Mouse (Mus musculus) embryonic facial prominence, embryonic 11.5 days (tissue): Measurements from ENCODE around the gene Acsl1. TPM values are rescaled to one million over a fixed set of nuclear protein-coding genes. Genes with fewer than 3 reads are reported as not detected.

Experiments used
- ATAC-seq: fragments of 200-750 bp; cut with Nextera tagmentation; replicated peaks from 2 replicates; pipeline ENCODE4 v1.8.0; 2017; ENCODE audit warnings: low read depth; ENCODE audit not compliant: insufficient number of reproducible peaks, low FRiP score, low TSS enrichment
- DNase-seq: peaks from one replicate; pipeline ENCODE4 v3.0.0-alpha.2; 2015; ENCODE audit warnings: low spot score
- H3K27ac ChIP-seq: fragments of 300-500 bp; sonication (generic); replicated peaks from 2 replicates; pipeline ENCODE4 v1.5.1; 2014; ENCODE audit warnings: mild to moderate bottlenecking, low read depth, low read length, control low read depth
- H3K27me3 ChIP-seq: fragments of 300-500 bp; sonication (generic); 2 replicates; pipeline ENCODE4 v1.6.1; 2014; ENCODE audit warnings: mild to moderate bottlenecking, low read length, moderate library complexity, mixed read lengths; ENCODE audit not compliant: control insufficient read depth, insufficient read depth
- H3K36me3 ChIP-seq: fragments of 300-500 bp; sonication (generic); replicated peaks from 2 replicates; pipeline ENCODE4 v1.6.1; 2014; ENCODE audit warnings: low read depth, mild to moderate bottlenecking, low read length, moderate library complexity, mixed read lengths; ENCODE audit not compliant: control insufficient read depth, insufficient read depth
- H3K4me1 ChIP-seq: fragments of 300-500 bp; sonication (generic); 2 replicates; pipeline ENCODE4 v1.6.1; 2014; ENCODE audit warnings: low read length, mixed read lengths; ENCODE audit not compliant: control insufficient read depth, insufficient read depth
- H3K4me2 ChIP-seq: fragments of 300-500 bp; sonication (generic); 2 replicates; pipeline ENCODE4 v1.6.1; 2014; ENCODE audit warnings: low read depth, mild to moderate bottlenecking, control low read depth, low read length, moderate library complexity
- H3K4me3 ChIP-seq: fragments of 300-500 bp; sonication (generic); 2 replicates; pipeline ENCODE4 v1.5.1; 2014; ENCODE audit warnings: low read depth, low read length, control low read depth
- H3K9ac ChIP-seq: fragments of 300-500 bp; sonication (generic); replicated peaks from 2 replicates; pipeline ENCODE4 v1.6.1; 2014; ENCODE audit warnings: mild to moderate bottlenecking, control low read depth, low read length
- H3K9me3 ChIP-seq: fragments of 300-500 bp; sonication (generic); replicated peaks from 2 replicates; pipeline ENCODE4 v1.6.1; 2016; ENCODE audit warnings: mild to moderate bottlenecking, low read length, inconsistent platforms, mixed read lengths; ENCODE audit not compliant: control insufficient read depth
- WGBS: fragments of 180-500 bp; shearing (Covaris S2); extraction: QIAGEN DNeasy Blood & Tissue Kit; methylation state at CpG from one replicate; pipeline ENCODE4 v1.1.7; 2014; 5-methylcytosine and 5-hydroxymethylcytosine counted together
- polyA plus RNA-seq: library from polyadenylated mRNA; unstranded; fragments of >200 nt; fragmentation: Nextera tagmentation; extraction: Ambion mirVana; gene quantifications from 2 replicates; pipeline ENCODE4 v1.2.1, GENCODE M21; 2014

Gene Acsl1
- polyA plus RNA-seq, 1 experiment from 2014 or later = 11.7 TPM

- Histone ChIP-seq H3K36me3 (no peaks in the 10 kb centered on the region), H3K9me3 (no peaks in the 10 kb centered on the region), H3K4me2 (no peak overlapping the region), H3K4me3 (no peak overlapping the region), H3K27me3 (no peaks in the 10 kb centered on the region), H3K4me1 (no peaks in the 10 kb centered on the region), H3K27ac (no peak overlapping the region), H3K9ac (no peak overlapping the region)
- 81% methylated on average over 8 of the region's 8 CpGs for WGBS
- no peak for DNase-seq
- ATAC-seq = no peak
These were observed 1.6 kb upstream of the Acsl1 start for GRCm38 (mm10) chr8:46469071-46469769.

GRCm38 (mm10) chr8:46470091-46470791, 596 bp upstream of the Acsl1 start:
- Histone ChIP-seq H3K27me3 (no peaks in the 10 kb centered on the region), H3K9ac (no peak overlapping the region), H3K9me3 (no peaks in the 10 kb centered on the region), H3K4me3 (peak overlapping the region; percentile 79), H3K4me2 (peak overlapping the region; percentile 97), H3K4me1 (no peaks in the 10 kb centered on the region), H3K36me3 (no peaks in the 10 kb centered on the region), H3K27ac (no peak overlapping the region)
- ATAC-seq (peak; percentile 65), DNase-seq (no peak)
- 38% methylated on average over 15 of the region's 15 CpGs for WGBS

- Histone ChIP-seq H3K9ac (peak overlapping the region; percentile 75; the same call in 1 of the 2 replicates), H3K9me3 (no peaks in the 10 kb centered on the region), H3K4me2 (peak overlapping the region; percentile 97), H3K27me3 (no peaks in the 10 kb centered on the region), H3K4me3 (peak overlapping the region; percentile 79), H3K27ac (no peak overlapping the region), H3K4me1 (no peaks in the 10 kb centered on the region), H3K36me3 (no peaks in the 10 kb centered on the region)
- DNase-seq (no peak), ATAC-seq (no peak)
- WGBS = 39% methylated on average over 9 of the region's 9 CpGs
These were observed 1.2 kb downstream of the Acsl1 start for GRCm38 (mm10) chr8:46471926-46472485.

GRCm38 (mm10) chr8:46474120-46474519, 3.3 kb downstream of the Acsl1 start:
- H3K9ac ChIP-seq = no peak overlapping the region
- WGBS = 93% methylated on average over 3 of the region's 3 CpGs
- H3K36me3 ChIP-seq = no peaks in the 10 kb centered on the region
- DNase-seq (no peak), ATAC-seq (no peak)
- H3K27ac ChIP-seq = no peak overlapping the region
- H3K4me1 ChIP-seq = no peaks in the 10 kb centered on the region
- no peak overlapping the region for H3K4me3 ChIP-seq
- H3K9me3 ChIP-seq = no peaks in the 10 kb centered on the region
- no peak overlapping the region for H3K4me2 ChIP-seq
- no peaks in the 10 kb centered on the region for H3K27me3 ChIP-seq

GRCm38 (mm10) chr8:46474634-46475033, 3.8 kb downstream of the Acsl1 start:
- Histone ChIP-seq H3K9me3 (no peaks in the 10 kb centered on the region), H3K27ac (no peak overlapping the region), H3K36me3 (no peaks in the 10 kb centered on the region), H3K4me2 (no peak overlapping the region), H3K27me3 (no peaks in the 10 kb centered on the region), H3K4me3 (no peak overlapping the region), H3K4me1 (no peaks in the 10 kb centered on the region), H3K9ac (no peak overlapping the region)
- ATAC-seq (no peak), DNase-seq (no peak)
- WGBS = 86% methylated on average over 6 of the region's 6 CpGs

GRCm38 (mm10) chr8:46475404-46475803, 4.6 kb downstream of the Acsl1 start:
- no peak for ATAC-seq
- H3K9ac ChIP-seq = no peak overlapping the region
- no peak overlapping the region for H3K4me2 ChIP-seq

GRCm38 (mm10) chr8:46475942-46476341, 5.1 kb downstream of the Acsl1 start:
- no peak overlapping the region for H3K4me3 ChIP-seq
- no peak overlapping the region for H3K27ac ChIP-seq
- DNase-seq = no peak
- 89% methylated on average over 3 of the region's 3 CpGs for WGBS
- H3K9me3 ChIP-seq = no peaks in the 10 kb centered on the region
- H3K4me1 ChIP-seq = no peaks in the 10 kb centered on the region; the same call in 1 of the 2 replicates
- ATAC-seq = no peak
- H3K27me3 ChIP-seq = no peaks in the 10 kb centered on the region
- H3K9ac ChIP-seq = no peak overlapping the region
- no peak overlapping the region for H3K4me2 ChIP-seq
- no peaks in the 10 kb centered on the region for H3K36me3 ChIP-seq

More at GRCm38 (mm10) chr8:46475404-46475803, 4.6 kb downstream of the Acsl1 start:
- Histone ChIP-seq H3K4me1 (no peaks in the 10 kb centered on the region; the same call in 1 of the 2 replicates), H3K36me3 (no peaks in the 10 kb centered on the region), H3K27ac (no peak overlapping the region), H3K27me3 (no peaks in the 10 kb centered on the region), H3K9me3 (no peaks in the 10 kb centered on the region), H3K4me3 (no peak overlapping the region)
- 83% methylated on average over 11 of the region's 11 CpGs for WGBS
- DNase-seq = no peak
